Comparison of ENCODE assay signal across 23 mouse cellular contexts in the genomic region with DNA sequence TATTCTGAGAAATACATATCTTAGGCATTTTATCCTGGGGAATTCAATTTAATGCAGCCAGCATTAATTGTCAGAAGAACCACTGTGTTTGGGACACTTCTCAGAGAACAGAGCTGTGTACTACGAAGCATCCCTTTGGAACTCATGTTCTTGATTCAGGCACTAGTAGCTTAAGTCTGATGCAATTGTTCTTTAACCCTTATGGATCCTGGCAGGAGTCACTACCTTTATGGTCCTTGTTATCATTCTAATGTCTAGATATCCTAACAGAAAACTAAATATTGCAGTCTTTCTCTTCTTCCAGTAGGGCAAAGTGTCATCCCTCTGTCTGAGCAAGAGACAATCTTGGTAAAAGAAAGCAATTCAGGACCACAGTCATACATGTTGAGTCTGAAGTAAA. TPM values are rescaled to one million over a fixed set of nuclear protein-coding genes. Genes with fewer than 3 reads are reported as not detected.
A peak's percentile ranks its signal among the peaks of the same experiment; 100 is the strongest.
DNase-seq lines count a peak whose midpoint lies in the region; ATAC-seq and TF ChIP-seq lines count a peak whose summit lies in the region.
"Had no signal": no experiment of that assay in that cellular context is flagged by ENCODE, and none has a peak within 500 bp of the region (broad histone marks: within the 10 kb centered on the region; RNA-seq: fewer than 3 reads in every experiment).

No protein-coding gene starts in this region.

- no peak overlapping the region for H3K4me3 ChIP-seq in forebrain, embryonic 14.5 days (ENCODE audit: low read depth, low read length)
- H3K4me3 ChIP-seq in forebrain, embryonic 15.5 days, result no peak overlapping the region
- no peak overlapping the region for H3K4me3 ChIP-seq in lung, embryonic 14.5 days (ENCODE audit: low read depth, low read length)
- H3K4me3 ChIP-seq in intestine, postnatal 0 days (ENCODE audit: low read depth, low read length), result no peak overlapping the region
- H3K4me3 ChIP-seq: embryonic facial prominence, embryonic 13.5 days; hindbrain, embryonic 15.5 days; midbrain, embryonic 15.5 days; neural tube, embryonic 13.5 days had no signal

- no peaks in the 10 kb centered on the region for H3K4me1 ChIP-seq in forebrain, embryonic 14.5 days (ENCODE audit: control insufficient read depth, insufficient read depth, low read length)
- no peaks in the 10 kb centered on the region for H3K4me1 ChIP-seq in forebrain, embryonic 15.5 days
- no peaks in the 10 kb centered on the region for H3K4me1 ChIP-seq in lung, embryonic 14.5 days (ENCODE audit: insufficient read depth)
- no peaks in the 10 kb centered on the region for H3K4me1 ChIP-seq in intestine, postnatal 0 days (replicated peaks; ENCODE audit: control insufficient read depth, insufficient read depth, low read length)
- H3K4me1 ChIP-seq: embryonic facial prominence, embryonic 13.5 days; hindbrain, embryonic 15.5 days; midbrain, embryonic 15.5 days; neural tube, embryonic 13.5 days had no signal

- H3K27me3 ChIP-seq in forebrain, embryonic 14.5 days (replicated peaks; ENCODE audit: control insufficient read depth, insufficient read depth, low read length), result no peaks in the 10 kb centered on the region
- H3K27me3 ChIP-seq in forebrain, embryonic 15.5 days, result no peaks in the 10 kb centered on the region
- no peaks in the 10 kb centered on the region for H3K27me3 ChIP-seq in lung, embryonic 14.5 days (ENCODE audit: insufficient read depth, low read length)
- H3K27me3 ChIP-seq in intestine, postnatal 0 days (replicated peaks; ENCODE audit: control insufficient read depth, insufficient read depth, low read length), result no peaks in the 10 kb centered on the region
- H3K27me3 ChIP-seq: embryonic facial prominence, embryonic 13.5 days; hindbrain, embryonic 15.5 days; midbrain, embryonic 15.5 days; neural tube, embryonic 13.5 days had no signal

- ATAC-seq in forebrain, embryonic 14.5 days, result no peak
- no peak for ATAC-seq in forebrain, embryonic 15.5 days (replicated peaks)
- no peak for ATAC-seq in lung, embryonic 14.5 days (ENCODE audit: insufficient read depth)
- ATAC-seq in intestine, postnatal 0 days, result no peak
- ATAC-seq: activated CD4-positive, CD25-positive, alpha-beta regulatory T cell, adult 4 months had no signal

- no peaks in the 10 kb centered on the region for H3K36me3 ChIP-seq in forebrain, embryonic 14.5 days (ENCODE audit: control insufficient read depth, insufficient read depth, low read length)
- H3K36me3 ChIP-seq in forebrain, embryonic 15.5 days, result no peaks in the 10 kb centered on the region
- H3K36me3 ChIP-seq in lung, embryonic 14.5 days (ENCODE audit: insufficient read depth), result no peaks in the 10 kb centered on the region
- H3K36me3 ChIP-seq in intestine, postnatal 0 days (ENCODE audit: control insufficient read depth, insufficient read depth), result no peaks in the 10 kb centered on the region
- H3K36me3 ChIP-seq: embryonic facial prominence, embryonic 13.5 days; hindbrain, embryonic 15.5 days; midbrain, embryonic 15.5 days; neural tube, embryonic 13.5 days had no signal

- no peak for TF ChIP-seq CTCF in lung, embryonic 14.5 days (IDR thresholded peaks at IDR 0.05; ENCODE audit: low read depth)
- no peak for TF ChIP-seq CTCF in intestine, postnatal 0 days (IDR thresholded peaks at IDR 0.05; ENCODE audit: low read depth)

- no peak overlapping the region for H3K4me2 ChIP-seq in forebrain, embryonic 14.5 days (ENCODE audit: low read length)
- no peak overlapping the region for H3K4me2 ChIP-seq in forebrain, embryonic 15.5 days (replicated peaks)
- H3K4me2 ChIP-seq in lung, embryonic 14.5 days, result no peak overlapping the region
- peak overlapping the region; percentile 9; the same call in 1 of the 2 replicates for H3K4me2 ChIP-seq in intestine, postnatal 0 days (replicated peaks; ENCODE audit: low read depth)
- H3K4me2 ChIP-seq: embryonic facial prominence, embryonic 13.5 days; hindbrain, embryonic 15.5 days; midbrain, embryonic 15.5 days; neural tube, embryonic 13.5 days had no signal

- DNase-seq in forebrain, embryonic 14.5 days (ENCODE audit: low spot score), result peak; percentile 10
- peak; percentile 11 for DNase-seq in lung, embryonic 14.5 days
- no peak for DNase-seq in lung, postnatal 10 days
- peak; percentile 9 for DNase-seq in 416B (ENCODE audit: low read depth)
- DNase-seq in gastrocnemius, postnatal 4 days (ENCODE audit: low spot score in 2 of 2), result no peak
- no peak for DNase-seq in frontal cortex, postnatal 36 days (ENCODE audit: low spot score in 2 of 2)
- DNase-seq: cerebellum, postnatal 14 days; kidney, adult 8-10 months; layer of hippocampus, postnatal 36 days; thymus, postnatal 14 days had no signal

- 77% methylated on average over 1 of the region's 1 CpGs for WGBS in forebrain, embryonic 14.5 days
- WGBS in forebrain, embryonic 15.5 days, result 79% methylated on average over 1 of the region's 1 CpGs
- 74% methylated on average over 1 of the region's 1 CpGs for WGBS in lung, embryonic 14.5 days
- WGBS in intestine, postnatal 0 days, result 71% methylated on average over 1 of the region's 1 CpGs

- no peak overlapping the region for H3K9ac ChIP-seq in forebrain, embryonic 14.5 days (ENCODE audit: low read length)
- no peak overlapping the region for H3K9ac ChIP-seq in forebrain, embryonic 15.5 days (replicated peaks)
- no peak overlapping the region for H3K9ac ChIP-seq in lung, embryonic 14.5 days
- H3K9ac ChIP-seq in intestine, postnatal 0 days (ENCODE audit: low read depth, low read length), result no peak overlapping the region
- H3K9ac ChIP-seq: embryonic facial prominence, embryonic 13.5 days; hindbrain, embryonic 15.5 days; liver, embryonic 14.5 days; midbrain, embryonic 15.5 days; neural tube, embryonic 13.5 days had no signal

- no peak overlapping the region for H3K27ac ChIP-seq in forebrain, embryonic 14.5 days (ENCODE audit: low read depth, low read length)
- no peak overlapping the region for H3K27ac ChIP-seq in forebrain, embryonic 15.5 days (replicated peaks)
- no peak overlapping the region for H3K27ac ChIP-seq in lung, embryonic 14.5 days (ENCODE audit: low read depth)
- H3K27ac ChIP-seq in intestine, postnatal 0 days (ENCODE audit: low read depth, low read length), result no peak overlapping the region
- H3K27ac ChIP-seq: embryonic facial prominence, embryonic 13.5 days; hindbrain, embryonic 15.5 days; liver, embryonic 14.5 days; midbrain, embryonic 15.5 days; neural tube, embryonic 13.5 days had no signal

- peaks cover 51% of the 10 kb centered on the region for H3K9me3 ChIP-seq in forebrain, embryonic 14.5 days (replicated peaks; ENCODE audit: control insufficient read depth, low read length)
- peaks cover 60% of the 10 kb centered on the region for H3K9me3 ChIP-seq in forebrain, embryonic 15.5 days
- peaks cover 62% of the 10 kb centered on the region for H3K9me3 ChIP-seq in lung, embryonic 14.5 days (ENCODE audit: low read depth, low read length)
- peaks cover 52% of the 10 kb centered on the region for H3K9me3 ChIP-seq in intestine, postnatal 0 days (ENCODE audit: control insufficient read depth)

RNA-seq across cellular contexts. Expression of a gene that starts 1.3 kb away (rescaled TPM):
- polyA plus RNA-seq in forebrain, embryonic 14.5 days (2014; fragmentation: Nextera tagmentation; extraction: Ambion mirVana), result not detected in 2 replicates
- polyA plus RNA-seq in forebrain, embryonic 15.5 days (2015; fragmentation: Nextera tagmentation; extraction: Ambion mirVana), result not detected in 2 replicates
- polyA plus RNA-seq in lung, embryonic 14.5 days (2014; fragmentation: Nextera tagmentation; extraction: Ambion mirVana), result 0.16 TPM in 1 of 2 replicates, not detected in the other
- polyA plus RNA-seq in intestine, postnatal 0 days (2015; fragmentation: Nextera tagmentation; extraction: Ambion mirVana), result 80.7 and 84.0 TPM in 2 replicates
- total RNA-seq in gastrocnemius, postnatal 4 days (2021), result 1 to 10 TPM in 1 of 2 experiments, under 1 TPM in 1; 0.12 to 1.3 TPM
- total RNA-seq: layer of hippocampus, postnatal 36 days had no signal
- polyA plus RNA-seq: activated CD4-positive, CD25-positive, alpha-beta regulatory T cell, adult 4 months; embryonic facial prominence, embryonic 13.5 days; hindbrain, embryonic 15.5 days; midbrain, embryonic 15.5 days; neural tube, embryonic 13.5 days had no signal

RNA-seq across cellular contexts. Expression of a gene that starts 7.5 kb away (rescaled TPM):
- 11.8 and 14.4 TPM in 2 replicates for polyA plus RNA-seq in forebrain, embryonic 14.5 days (2014; fragmentation: Nextera tagmentation; extraction: Ambion mirVana)
- 13.7 TPM in 2 replicates for polyA plus RNA-seq in forebrain, embryonic 15.5 days (2015; fragmentation: Nextera tagmentation; extraction: Ambion mirVana)
- 6.2 and 8.2 TPM in 2 replicates for polyA plus RNA-seq in lung, embryonic 14.5 days (2014; fragmentation: Nextera tagmentation; extraction: Ambion mirVana)
- 11.5 and 13.7 TPM in 2 replicates for polyA plus RNA-seq in intestine, postnatal 0 days (2015; fragmentation: Nextera tagmentation; extraction: Ambion mirVana)
- total RNA-seq in gastrocnemius, postnatal 4 days (2021), result 1 to 10 TPM; 3.8 to 4.9 TPM
- total RNA-seq: granulocyte monocyte progenitor cell, adult 5-6 weeks had no signal

RNA-seq across cellular contexts. Expression of a gene that starts 12.7 kb away (rescaled TPM):
- not detected in 2 replicates for polyA plus RNA-seq in forebrain, embryonic 14.5 days (2014; fragmentation: Nextera tagmentation; extraction: Ambion mirVana)
- not detected in 2 replicates for polyA plus RNA-seq in forebrain, embryonic 15.5 days (2015; fragmentation: Nextera tagmentation; extraction: Ambion mirVana)
- polyA plus RNA-seq in lung, embryonic 14.5 days (2014; fragmentation: Nextera tagmentation; extraction: Ambion mirVana), result not detected in 2 replicates
- 0.05 and 0.16 TPM in 2 replicates for polyA plus RNA-seq in intestine, postnatal 0 days (2015; fragmentation: Nextera tagmentation; extraction: Ambion mirVana)
- total RNA-seq in gastrocnemius, postnatal 4 days (2021), result not detected
- total RNA-seq: layer of hippocampus, postnatal 36 days; left cerebral cortex, postnatal 36 days had no signal
- polyA plus RNA-seq: activated CD4-positive, CD25-positive, alpha-beta regulatory T cell, adult 4 months; embryonic facial prominence, embryonic 13.5 days; heart, embryonic 16.5 days; hindbrain, embryonic 15.5 days; midbrain, embryonic 15.5 days; neural tube, embryonic 13.5 days had no signal

RNA-seq across cellular contexts. Expression of a gene that starts 13.7 kb away (rescaled TPM):
- polyA plus RNA-seq in forebrain, embryonic 14.5 days (2014; fragmentation: Nextera tagmentation; extraction: Ambion mirVana), result 1.3 and 1.7 TPM in 2 replicates
- polyA plus RNA-seq in forebrain, embryonic 15.5 days (2015; fragmentation: Nextera tagmentation; extraction: Ambion mirVana), result 0.73 and 0.88 TPM in 2 replicates
- 2.1 and 2.7 TPM in 2 replicates for polyA plus RNA-seq in lung, embryonic 14.5 days (2014; fragmentation: Nextera tagmentation; extraction: Ambion mirVana)
- polyA plus RNA-seq in intestine, postnatal 0 days (2015; fragmentation: Nextera tagmentation; extraction: Ambion mirVana), result 0.29 and 0.94 TPM in 2 replicates
- under 1 TPM in 1 of 2 experiments, not detected in 1; 0.13 TPM for total RNA-seq in gastrocnemius, postnatal 4 days (2021)

RNA-seq across cellular contexts. Expression of a gene that starts 47.2 kb away (rescaled TPM):
- polyA plus RNA-seq in forebrain, embryonic 14.5 days (2014; fragmentation: Nextera tagmentation; extraction: Ambion mirVana), result not detected in 2 replicates
- polyA plus RNA-seq in forebrain, embryonic 15.5 days (2015; fragmentation: Nextera tagmentation; extraction: Ambion mirVana), result not detected in 2 replicates
- polyA plus RNA-seq in lung, embryonic 14.5 days (2014; fragmentation: Nextera tagmentation; extraction: Ambion mirVana), result 0.08 TPM in 1 of 2 replicates, not detected in the other
- polyA plus RNA-seq in intestine, postnatal 0 days (2015; fragmentation: Nextera tagmentation; extraction: Ambion mirVana), result not detected in 2 replicates
- total RNA-seq in gastrocnemius, postnatal 4 days (2021), result under 1 TPM in 1 of 2 experiments, not detected in 1; 0.27 TPM
- total RNA-seq: layer of hippocampus, postnatal 36 days; left cerebral cortex, postnatal 36 days had no signal
- polyA plus RNA-seq: activated CD4-positive, CD25-positive, alpha-beta regulatory T cell, adult 4 months; embryonic facial prominence, embryonic 13.5 days; heart, embryonic 16.5 days; hindbrain, embryonic 15.5 days; large intestine, adult 2 months; midbrain, embryonic 15.5 days; neural tube, embryonic 13.5 days; stomach, embryonic 14.5 days had no signal

Comparison
In these comparisons a context has a peak if more than half of its experiments do, and no peak if none do; other contexts are left out.
1. DNase-seq: peak in forebrain, embryonic 14.5 days (single experiment), lung, embryonic 14.5 days (single experiment) and 416B (single experiment); none in lung, postnatal 10 days (single experiment), gastrocnemius, postnatal 4 days (0 of 2) and frontal cortex, postnatal 36 days (0 of 2).
2. RNA of a gene that starts 1.3 kb away (polyA plus RNA-seq): 80.7 to 84.0 TPM in intestine, postnatal 0 days; not detected in forebrain, embryonic 15.5 days, not detected in forebrain, embryonic 14.5 days and 0.16 TPM in lung, embryonic 14.5 days; every median in the first group is over 10 times any median in the second.